Comparison of ENCODE assay signal across 9 mouse cellular contexts in genomic region chr6:66361130-66361529, GRCm38 (mm10).
A peak's percentile ranks its signal among the peaks of the same experiment; 100 is the strongest.
DNase-seq lines count a peak whose midpoint lies in the region; ATAC-seq and TF ChIP-seq lines count a peak whose summit lies in the region.
"Had no signal": no experiment of that assay in that cellular context is flagged by ENCODE, and none has a peak within 500 bp of the region (broad histone marks: within the 10 kb centered on the region; RNA-seq: fewer than 3 reads in every experiment).

No protein-coding gene starts in this region.

- H3K27ac ChIP-seq in intestine, postnatal 0 days (ENCODE audit: low read depth, low read length), result no peak overlapping the region
- no peak overlapping the region for H3K27ac ChIP-seq in midbrain, embryonic 16.5 days (ENCODE audit: low read length)

- H3K4me1 ChIP-seq in intestine, postnatal 0 days (replicated peaks; ENCODE audit: control insufficient read depth, insufficient read depth, low read length), result no peaks in the 10 kb centered on the region
- H3K4me1 ChIP-seq in midbrain, embryonic 16.5 days (ENCODE audit: control insufficient read depth, insufficient read depth, low read length), result no peaks in the 10 kb centered on the region

- TF ChIP-seq CTCF in intestine, postnatal 0 days (IDR thresholded peaks at IDR 0.05; ENCODE audit: low read depth), result no peak

- no peaks in the 10 kb centered on the region for H3K27me3 ChIP-seq in intestine, postnatal 0 days (replicated peaks; ENCODE audit: control insufficient read depth, insufficient read depth, low read length)
- H3K27me3 ChIP-seq in midbrain, embryonic 16.5 days (ENCODE audit: control insufficient read depth, insufficient read depth, low read depth, low read length), result no peaks in the 10 kb centered on the region
- H3K27me3 ChIP-seq: megakaryocyte, embryonic 14.5 days had no signal

- no peaks in the 10 kb centered on the region for H3K9me3 ChIP-seq in intestine, postnatal 0 days (ENCODE audit: control insufficient read depth)
- H3K9me3 ChIP-seq in midbrain, embryonic 16.5 days (replicated peaks; ENCODE audit: control insufficient read depth, low read length, poor library complexity, severe bottlenecking), result no peaks in the 10 kb centered on the region
- H3K9me3 ChIP-seq: megakaryocyte, embryonic 14.5 days had no signal

- H3K9ac ChIP-seq in intestine, postnatal 0 days (ENCODE audit: low read depth, low read length), result no peak overlapping the region
- H3K9ac ChIP-seq in midbrain, embryonic 16.5 days (ENCODE audit: low read depth, low read length), result no peak overlapping the region

- DNase-seq in adrenal gland, postnatal 10 days, result peak; percentile 26
- DNase-seq in adrenal gland, postnatal 4 days (ENCODE audit: low spot score in 2 of 2), result no peak
- peak; percentile 43 to 58 for DNase-seq in kidney, postnatal 4 days
- no peak for DNase-seq in kidney, adult 18-20 months
- peak; percentile 4 to 24 for DNase-seq in frontal cortex, adult 2 months (ENCODE audit: extremely low spot score in 1 of 2, low spot score in 1 of 2)
- peak; percentile 3 to 20 for DNase-seq in left cerebral cortex, adult 9 months (ENCODE audit: low spot score in 2 of 2)

- no peak overlapping the region for H3K4me2 ChIP-seq in intestine, postnatal 0 days (replicated peaks; ENCODE audit: low read depth)
- H3K4me2 ChIP-seq in midbrain, embryonic 16.5 days (ENCODE audit: low read length), result no peak overlapping the region

- H3K36me3 ChIP-seq in intestine, postnatal 0 days (ENCODE audit: control insufficient read depth, insufficient read depth), result no peaks in the 10 kb centered on the region
- no peaks in the 10 kb centered on the region for H3K36me3 ChIP-seq in midbrain, embryonic 16.5 days (ENCODE audit: control insufficient read depth, insufficient read depth, low read length)

- no peak overlapping the region for H3K4me3 ChIP-seq in intestine, postnatal 0 days (ENCODE audit: low read depth, low read length)
- no peak overlapping the region for H3K4me3 ChIP-seq in midbrain, embryonic 16.5 days (ENCODE audit: low read depth, low read length)
- H3K4me3 ChIP-seq: megakaryocyte, embryonic 14.5 days had no signal

- WGBS in intestine, postnatal 0 days, result 66% methylated on average over 3 of the region's 3 CpGs
- WGBS in midbrain, embryonic 16.5 days, result 57% methylated on average over 3 of the region's 3 CpGs

- no peak for ATAC-seq in intestine, postnatal 0 days
- ATAC-seq in midbrain, embryonic 16.5 days, result no peak

Comparison
In these comparisons a context has a peak if more than half of its experiments do, and no peak if none do; other contexts are left out.
1. DNase-seq: peak in adrenal gland, postnatal 10 days (single experiment), kidney, postnatal 4 days (2 of 2), frontal cortex, adult 2 months (2 of 2) and left cerebral cortex, adult 9 months (2 of 2); none in adrenal gland, postnatal 4 days (0 of 2) and kidney, adult 18-20 months (single experiment).